Mouse (Mus musculus): ENCODE results near the gene Baiap2l2.

GRCm38 (mm10) chr15:79306043-79306637 is 20.8 kb upstream of the Baiap2l2 start:
- no peak; the same call in 1 of the 2 replicates for TF ChIP-seq POLR2A (IDR thresholded peaks at IDR 0.05; ENCODE audit: borderline replicate concordance, control insufficient read depth, low read depth, low read length)
- TF ChIP-seq CTCF (IDR thresholded peaks at IDR 0.05; ENCODE audit: control insufficient read depth, insufficient read depth, low read length) = no peak

Data from bone marrow, adult 2 months (tissue).